Mouse (Mus musculus) adrenal gland, adult (tissue): ENCODE data around the gene Mcpt4.
"Not testable (repeated sequence)": the region's sequence is repeated elsewhere in the genome, so short reads cannot be mapped to it uniquely, and the experiment has no call there.

ENCODE experiments used
- DNase-seq, 2 experiments: peaks; one replicate each; pipeline ENCODE4 v3.0.0; 2022 to 2023; ENCODE audit warnings: low spot score in 1 of 2; ENCODE audit not compliant: inconsistent age in 2 of 2

Gene Mcpt4

DNA sequence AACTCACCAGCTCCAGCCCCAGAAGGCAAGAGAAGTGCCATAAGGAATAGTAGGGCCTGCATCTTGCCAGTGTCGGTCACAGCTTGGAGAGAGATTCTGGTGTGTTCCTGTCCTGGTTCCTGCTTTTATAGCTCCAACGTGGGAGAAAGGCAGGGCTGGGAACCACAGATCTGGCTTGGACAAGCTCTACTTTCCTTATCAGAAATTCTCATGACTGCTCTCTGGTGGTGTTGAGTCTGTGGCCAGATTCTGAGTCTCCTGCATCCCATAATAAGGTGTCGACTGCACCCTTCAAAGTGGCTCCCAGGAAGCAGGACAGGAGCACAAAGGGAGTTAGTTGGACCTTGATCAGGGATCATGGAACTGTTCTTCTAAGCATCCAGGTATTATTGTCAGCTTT is at the start of gene Mcpt4:
Gene Mcpt4, minus strand, starts transcription at position 101 of the 400 bp plus-strand sequence.
- DNase-seq = not testable (repeated sequence)

- DNase-seq = no peak
These were observed 43.5 kb upstream of the Mcpt4 start for GRCm38 (mm10) chr14:56105447-56106180.

- DNase-seq = no peak
These were observed 42.9 kb upstream of the Mcpt4 start for GRCm38 (mm10) chr14:56105016-56105415.

DNA sequence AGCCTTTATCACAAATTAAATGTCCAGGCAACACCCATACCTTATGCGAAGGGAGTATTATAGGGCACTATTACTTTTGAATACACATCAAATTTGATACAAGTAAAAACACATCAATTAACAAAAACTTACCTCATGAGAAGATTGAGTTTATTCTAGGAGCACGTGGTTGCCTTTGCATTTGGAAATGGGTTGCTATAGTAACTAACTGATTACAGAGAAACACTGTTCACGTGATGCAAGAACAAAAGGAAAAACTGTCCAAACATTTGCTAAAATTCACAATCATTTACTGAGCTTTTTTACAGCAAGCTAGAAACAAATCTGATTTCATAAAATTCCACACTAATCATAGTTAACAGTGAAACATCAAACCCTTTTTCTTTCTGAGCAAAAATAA is 41.3 kb upstream of the Mcpt4 start:
- DNase-seq = no peak

GRCm38 (mm10) chr14:56102386-56102785 is 40.3 kb upstream of the Mcpt4 start, which contains the start of gene Ctsg:
Gene Ctsg, minus strand, starts transcription at chr14:56102574.
- no peak for DNase-seq

- peak in 1 of 2 experiments; percentile 39 for DNase-seq
These were observed 36.8 kb upstream of the Mcpt4 start for GRCm38 (mm10) chr14:56098940-56099339.

GRCm38 (mm10) chr14:56097597-56097996 is 35.5 kb upstream of the Mcpt4 start:
- DNase-seq = no peak

DNA sequence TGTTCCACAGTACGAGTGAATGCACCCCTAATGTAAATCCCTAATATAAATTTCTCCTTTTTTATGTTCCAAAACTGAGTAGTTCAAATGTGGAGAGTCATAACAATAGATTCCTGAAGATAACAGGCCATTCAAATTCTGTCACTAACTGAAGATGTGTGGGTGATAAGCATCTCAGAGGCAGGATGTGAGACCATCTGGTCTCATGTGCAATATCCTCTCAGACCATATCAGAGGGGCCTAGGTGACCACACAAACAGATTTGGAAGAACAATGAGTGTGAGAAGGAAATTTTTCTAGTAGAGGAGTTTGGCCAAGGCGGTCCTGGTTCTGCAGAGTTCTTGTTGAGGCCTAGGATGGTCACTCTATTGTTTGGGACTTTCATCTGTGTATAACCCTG is 31.2 kb upstream of the Mcpt4 start:
- no peak for DNase-seq

DNA sequence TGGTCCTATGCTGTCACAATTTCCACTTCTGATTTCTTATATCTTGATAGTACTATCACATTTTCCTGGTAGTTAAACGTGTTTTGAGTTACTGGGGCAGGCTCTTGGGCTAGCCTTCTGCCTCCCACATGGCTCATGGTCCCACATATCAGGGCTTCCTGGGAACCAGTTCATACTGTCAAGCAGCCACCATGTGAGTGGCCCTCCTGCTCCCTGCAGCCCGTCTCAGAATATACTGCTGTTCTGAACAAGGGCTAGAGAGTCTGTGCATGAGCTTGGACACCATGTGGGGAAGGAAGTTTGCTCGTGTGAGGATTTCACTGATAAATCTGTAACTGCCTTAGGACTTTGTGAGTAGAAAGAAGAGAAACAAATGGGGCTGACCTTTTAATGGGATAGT is 24.6 kb upstream of the Mcpt4 start:
- no peak for DNase-seq

- no peak for DNase-seq
These were observed 23.1 kb upstream of the Mcpt4 start, which contains the start of gene Mcpt8 for GRCm38 (mm10) chr14:56085167-56085566. Gene Mcpt8, minus strand, starts transcription at chr14:56085273.

DNA sequence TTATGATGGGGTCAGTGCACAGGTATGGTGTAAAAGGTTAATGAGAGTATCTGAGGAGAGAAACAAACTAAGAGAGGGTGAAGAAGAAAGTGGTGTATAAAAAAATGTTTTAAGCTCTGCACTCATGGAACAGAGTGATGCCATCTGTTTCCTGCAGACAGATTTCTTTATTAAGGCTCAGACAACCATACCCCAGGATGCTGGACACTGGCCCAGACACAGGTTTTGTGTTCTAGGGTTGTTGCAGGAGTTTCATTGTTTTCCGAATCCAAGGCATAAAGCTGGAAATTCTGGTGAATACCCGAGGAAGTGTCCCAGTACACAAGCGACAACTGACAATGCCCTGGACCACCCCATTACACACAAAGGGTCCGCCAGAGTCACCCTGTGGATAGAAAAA is 19.9 kb upstream of the Mcpt4 start:
- DNase-seq = no peak

- DNase-seq = no peak
These were observed 4.4 kb downstream of the Mcpt4 start for GRCm38 (mm10) chr14:56057722-56058121.

DNA sequence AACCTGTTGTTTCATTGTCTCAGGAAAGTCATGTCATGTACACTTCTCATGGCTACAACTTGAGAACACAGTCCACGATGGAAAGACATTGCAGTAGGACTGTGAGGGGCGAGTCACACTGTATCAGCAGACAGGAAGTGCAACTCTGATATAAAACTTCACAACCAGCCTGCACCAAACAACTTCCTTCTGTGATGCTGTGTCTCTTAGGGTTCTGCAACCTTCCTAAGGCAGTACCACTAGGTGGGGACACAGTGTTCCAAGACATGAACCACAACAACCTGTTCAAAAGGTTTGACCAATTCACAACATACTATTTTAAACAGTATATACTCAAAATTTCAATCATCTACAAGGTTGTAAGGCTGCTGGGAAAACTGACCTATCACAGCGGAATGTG is 6.7 kb downstream of the Mcpt4 start:
- DNase-seq = no peak

DNA sequence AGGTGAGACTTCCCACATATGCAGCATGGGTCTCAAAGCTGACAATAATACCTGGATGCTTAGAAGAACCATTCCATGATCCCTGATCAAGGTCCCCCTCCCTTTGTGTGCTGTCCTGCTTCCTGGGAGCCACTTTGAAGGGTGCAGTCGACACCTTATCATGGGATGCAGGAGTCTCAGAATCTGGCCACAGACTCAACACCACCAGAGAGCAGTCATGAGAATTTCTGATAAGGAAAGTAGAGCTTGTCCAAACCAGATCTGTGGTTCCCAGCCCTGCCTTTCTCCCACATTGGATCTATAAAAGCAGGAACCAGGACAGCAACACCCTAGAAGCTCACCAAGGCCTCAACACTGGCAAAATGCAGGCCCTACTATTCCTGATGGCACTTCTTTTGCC is 20.3 kb downstream of the Mcpt4 start, which contains the start of gene Mcpt2:
Gene Mcpt2, plus strand, starts transcription at position 250 of the 400 bp plus-strand sequence.
- DNase-seq = not testable (repeated sequence)

GRCm38 (mm10) chr14:56034433-56034832 is 27.7 kb downstream of the Mcpt4 start:
- DNase-seq = no peak

DNA sequence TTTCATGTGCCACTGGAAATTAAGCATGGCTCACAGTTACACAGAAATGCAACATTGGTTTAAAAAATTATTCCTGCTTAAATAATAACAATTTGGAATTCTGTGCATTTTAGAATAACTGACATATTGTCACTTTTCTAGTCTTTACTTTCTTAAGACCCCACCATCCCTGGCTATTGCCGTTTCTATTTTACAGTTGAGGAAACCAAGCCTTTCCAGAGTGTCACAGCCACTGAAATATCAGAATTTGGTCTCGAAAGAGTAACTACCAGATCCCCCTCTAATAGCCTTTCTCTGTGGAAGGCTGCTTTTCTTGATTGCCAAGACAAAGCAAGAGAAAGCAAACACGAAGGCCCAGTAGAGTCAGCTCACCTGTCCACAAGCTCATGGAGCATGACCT is 31.7 kb downstream of the Mcpt4 start, which contains the start of gene Mcpt9:
Gene Mcpt9, minus strand, starts transcription at position 101 of the 400 bp plus-strand sequence.
- DNase-seq = not testable (repeated sequence)

DNA sequence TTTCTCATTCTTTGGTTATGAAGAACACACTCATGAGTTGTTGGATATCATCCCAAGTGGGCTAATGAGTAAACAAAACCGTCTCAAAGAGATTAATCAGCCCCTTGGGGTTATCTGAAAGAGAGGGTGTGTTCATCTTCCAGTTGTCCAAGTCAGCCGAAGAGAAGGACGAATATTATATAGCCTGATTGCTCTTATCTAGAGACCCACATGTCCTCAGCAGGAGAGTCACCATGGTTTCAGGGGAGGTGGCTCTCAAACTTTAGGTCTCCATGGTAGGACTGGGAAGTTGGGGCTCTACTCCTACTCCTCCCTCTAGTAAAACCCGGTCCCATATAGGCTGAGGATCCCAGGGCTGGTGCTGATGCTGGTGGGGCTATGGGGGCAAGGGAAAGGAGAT is 40.8 kb downstream of the Mcpt4 start:
- not testable (repeated sequence) for DNase-seq

GRCm38 (mm10) chr14:56019446-56019845 is 42.7 kb downstream of the Mcpt4 start:
- no peak for DNase-seq

DNA sequence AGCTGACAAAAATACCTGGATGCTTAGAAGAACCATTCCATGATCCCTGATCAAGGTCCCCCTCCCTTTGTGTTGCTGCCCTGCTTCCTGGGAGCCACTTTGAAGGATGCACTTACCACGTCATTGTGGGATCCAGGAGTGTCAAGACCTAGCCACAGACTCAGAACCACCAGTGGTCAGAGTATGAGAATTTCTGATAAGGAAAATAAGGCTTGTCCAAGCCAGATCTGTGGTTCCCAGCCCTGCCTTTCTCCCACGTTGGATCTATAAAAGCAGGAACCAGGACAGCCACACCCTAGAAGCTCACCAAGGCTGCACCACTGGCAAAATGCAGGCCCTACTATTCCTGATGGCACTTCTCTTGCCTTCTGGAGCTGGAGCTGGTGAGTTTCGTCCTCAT is 44.4 kb downstream of the Mcpt4 start, which contains the start of gene Mcpt1:
Gene Mcpt1, plus strand, starts transcription at position 301 of the 400 bp plus-strand sequence.
- not testable (repeated sequence) for DNase-seq

DNA sequence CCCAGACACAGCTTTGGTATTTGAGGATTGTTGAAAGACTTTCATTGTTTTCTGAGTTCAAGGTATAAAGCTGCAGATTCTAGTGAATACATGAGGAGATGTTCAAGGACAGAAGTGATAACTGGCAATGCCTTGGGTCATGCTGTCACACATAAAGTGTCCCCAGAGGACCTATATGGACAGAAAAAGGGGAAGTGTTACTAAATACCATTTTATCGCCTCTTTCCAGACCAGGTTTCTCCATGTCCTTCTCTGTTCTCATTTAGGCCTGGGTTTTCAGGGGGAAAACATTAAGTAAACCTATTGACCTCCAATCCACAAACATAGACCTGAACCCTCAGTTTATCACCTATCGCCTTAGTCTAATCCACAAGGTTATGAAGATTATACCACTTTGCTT is 48.2 kb downstream of the Mcpt4 start:
- DNase-seq = no peak

DNA sequence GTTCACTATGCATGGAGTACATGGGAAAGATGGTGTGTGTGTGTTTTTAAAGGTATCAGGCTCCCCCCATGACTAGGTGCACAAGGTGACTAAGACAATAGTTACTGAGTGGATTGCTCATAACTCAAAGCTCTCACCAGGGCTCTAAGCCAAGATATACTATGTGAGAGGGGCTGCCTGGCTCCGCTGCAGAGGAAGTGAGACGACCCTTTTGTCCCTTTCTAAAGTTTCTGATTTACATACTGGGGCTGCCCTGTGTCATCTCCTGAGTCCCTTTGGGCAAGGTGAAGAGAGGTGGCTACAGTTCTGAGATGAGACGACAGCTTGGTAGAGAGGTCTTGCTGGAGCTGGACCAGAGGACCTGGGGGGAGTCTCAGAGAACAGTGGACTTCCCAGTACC is 49.0 kb downstream of the Mcpt4 start:
- DNase-seq = no peak
